Mouse (Mus musculus) bone marrow, adult 2 months (tissue): Measurements from ENCODE around the gene Cd200.

Source experiments
- CTCF ChIP-seq: fragments of 200-500 bp; IDR thresholded peaks from 2 replicates; pipeline ENCODE4 v1.5.1; 2011; ENCODE audit warnings: low read length, control low read depth; ENCODE audit not compliant: control insufficient read depth, insufficient read depth
- POLR2A ChIP-seq: fragments of 200-500 bp; IDR thresholded peaks from 2 replicates; pipeline ENCODE4 v1.6.1; 2011; ENCODE audit warnings: low read depth, mild to moderate bottlenecking, control low read depth, low read length, borderline replicate concordance; ENCODE audit not compliant: control insufficient read depth

DNA sequence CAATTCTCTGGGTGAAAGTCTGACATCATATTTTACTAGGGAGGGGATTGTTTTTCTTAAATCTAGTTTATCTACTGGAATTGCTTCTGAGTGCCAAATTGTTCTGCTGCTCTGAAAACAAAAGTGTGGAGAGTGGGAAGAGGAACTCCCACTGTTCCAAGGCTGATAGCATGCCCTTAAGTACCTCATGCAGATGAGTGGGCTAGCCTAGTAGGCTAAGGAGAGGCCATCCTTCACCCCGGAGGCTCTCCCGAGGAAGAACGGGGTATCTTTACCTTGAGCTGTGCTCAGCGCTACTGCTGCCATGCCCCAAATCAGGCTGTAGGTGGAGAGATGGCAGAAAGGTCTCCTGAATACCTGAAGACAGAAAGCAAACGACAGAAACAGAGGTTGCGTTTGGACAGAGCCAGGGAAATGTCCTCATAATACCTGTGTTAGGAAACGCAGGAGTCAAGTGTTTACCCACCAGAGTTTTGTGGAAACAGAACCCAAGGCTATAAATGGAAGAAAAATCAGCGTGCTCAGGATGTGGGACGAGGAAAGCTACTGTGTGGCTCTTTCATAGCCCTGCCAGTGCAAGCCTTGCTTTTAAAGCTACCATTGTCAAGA is 8.8 kb downstream of the Cd200 start:
- no peak for TF ChIP-seq CTCF
- no peak for TF ChIP-seq POLR2A
